11 mouse cellular contexts compared by ENCODE assay signal in genomic region chr4:57733445-57733844, GRCm38 (mm10). TPM values are rescaled to one million over a fixed set of nuclear protein-coding genes. Genes with fewer than 3 reads are reported as not detected.
DNase-seq lines count a peak whose midpoint lies in the region; ATAC-seq and TF ChIP-seq lines count a peak whose summit lies in the region.
"Had no signal": no experiment of that assay in that cellular context is flagged by ENCODE, and none has a peak within 500 bp of the region (broad histone marks: within the 10 kb centered on the region; RNA-seq: fewer than 3 reads in every experiment).

No protein-coding gene starts in this region.

- whole genome bisulfite sequencing in heart, embryonic 13.5 days: 51% methylated on average over 3 of the region's 3 CpGs
- WGBS in heart, adult 2 months: 45% methylated on average over 3 of the region's 3 CpGs
- 85% methylated on average over 3 of the region's 3 CpGs for WGBS in limb, embryonic 10.5 days
- WGBS in hindbrain, embryonic 16.5 days: 78% methylated on average over 3 of the region's 3 CpGs
- WGBS in hindbrain, embryonic 10.5 days: 84% methylated on average over 3 of the region's 3 CpGs

- no peak overlapping the region for H3K4me2 ChIP-seq in heart, embryonic 13.5 days
- no peak overlapping the region for H3K4me2 ChIP-seq in hindbrain, embryonic 16.5 days (ENCODE audit: low read length)
- H3K4me2 ChIP-seq: liver, embryonic 12.5 days had no signal

- H3K9ac ChIP-seq in heart, embryonic 13.5 days: no peak overlapping the region
- H3K9ac ChIP-seq in heart, adult 2 months (ENCODE audit: low read depth, low read length): no peak overlapping the region
- no peak overlapping the region for H3K9ac ChIP-seq in hindbrain, embryonic 16.5 days (ENCODE audit: low read depth, low read length)
- H3K9ac ChIP-seq: liver, embryonic 12.5 days had no signal

- H3K27ac ChIP-seq in heart, embryonic 13.5 days (replicated peaks): peak overlapping the region; percentile 48
- no peak overlapping the region for H3K27ac ChIP-seq in heart, adult 2 months
- 0 out of 2 replicates have a peak overlapping the region, but pooled peaks have one; percentile 40 for H3K27ac ChIP-seq in limb, embryonic 10.5 days
- H3K27ac ChIP-seq in hindbrain, embryonic 16.5 days (ENCODE audit: low read depth, low read length): no peak overlapping the region
- no peak overlapping the region for H3K27ac ChIP-seq in hindbrain, embryonic 10.5 days
- H3K27ac ChIP-seq: liver, embryonic 12.5 days had no signal

- DNase-seq in heart, adult 2 months: no peak
- peak; percentile 37 for DNase-seq in ovary, adult 18-20 months (ENCODE audit: low spot score)
- DNase-seq in ovary, postnatal 10 days (ENCODE audit: low spot score): no peak
- DNase-seq in brain, adult 2 months (ENCODE audit: low read depth, low spot score): peak; percentile 42
- DNase-seq in limb, embryonic 10.5 days (ENCODE audit: low spot score): no peak
- DNase-seq in hindbrain, embryonic 10.5 days (ENCODE audit: low spot score): no peak
- DNase-seq: lung, postnatal 4 days had no signal

- TF ChIP-seq CTCF in heart, adult 2 months (IDR thresholded peaks at IDR 0.05): no peak

- TF ChIP-seq POLR2A in heart, adult 2 months (IDR thresholded peaks at IDR 0.05; ENCODE audit: insufficient read depth, low read depth, low read length): no peak

- no peak overlapping the region for H3K4me3 ChIP-seq in heart, embryonic 13.5 days
- H3K4me3 ChIP-seq in heart, adult 2 months: no peak overlapping the region
- no peak overlapping the region for H3K4me3 ChIP-seq in limb, embryonic 10.5 days
- no peak overlapping the region for H3K4me3 ChIP-seq in hindbrain, embryonic 16.5 days (ENCODE audit: low read length)
- H3K4me3 ChIP-seq in hindbrain, embryonic 10.5 days: no peak overlapping the region
- H3K4me3 ChIP-seq: liver, embryonic 12.5 days had no signal

- H3K36me3 ChIP-seq in heart, embryonic 13.5 days: peaks cover 42% of the 10 kb centered on the region
- H3K36me3 ChIP-seq in heart, adult 2 months (ENCODE audit: control insufficient read depth, insufficient read depth, low read length): no peaks in the 10 kb centered on the region
- H3K36me3 ChIP-seq in limb, embryonic 10.5 days: peaks cover 3% of the 10 kb centered on the region; the same call in 1 of the 2 replicates
- no peaks in the 10 kb centered on the region for H3K36me3 ChIP-seq in hindbrain, embryonic 16.5 days (ENCODE audit: control insufficient read depth, insufficient read depth, low read length)
- no peaks in the 10 kb centered on the region for H3K36me3 ChIP-seq in hindbrain, embryonic 10.5 days
- H3K36me3 ChIP-seq: liver, embryonic 12.5 days had no signal

- H3K4me1 ChIP-seq in heart, embryonic 13.5 days: peaks cover 44% of the 10 kb centered on the region
- H3K4me1 ChIP-seq in heart, adult 2 months (ENCODE audit: control insufficient read depth, insufficient read depth, low read length): peaks cover 11% of the 10 kb centered on the region
- H3K4me1 ChIP-seq in limb, embryonic 10.5 days: peaks cover 28% of the 10 kb centered on the region
- H3K4me1 ChIP-seq in hindbrain, embryonic 16.5 days (ENCODE audit: control insufficient read depth, insufficient read depth, low read depth, low read length): no peaks in the 10 kb centered on the region
- H3K4me1 ChIP-seq in hindbrain, embryonic 10.5 days (replicated peaks): 0 out of 2 replicates have a peak, but pooled peaks cover 2% of the 10 kb centered on the region
- H3K4me1 ChIP-seq: liver, embryonic 12.5 days had no signal

- intact Hi-C loops in heart, adult 2 months (cut with DNase I): no loop called here

- peaks cover 7% of the 10 kb centered on the region for H3K9me3 ChIP-seq in heart, embryonic 13.5 days
- H3K9me3 ChIP-seq in limb, embryonic 10.5 days (replicated peaks): 0 out of 2 replicates have a peak, but pooled peaks cover 3% of the 10 kb centered on the region
- no peaks in the 10 kb centered on the region for H3K9me3 ChIP-seq in hindbrain, embryonic 16.5 days (ENCODE audit: control insufficient read depth, low read length)
- H3K9me3 ChIP-seq in hindbrain, embryonic 10.5 days: no peaks in the 10 kb centered on the region
- H3K9me3 ChIP-seq: liver, embryonic 12.5 days had no signal

- H3K27me3 ChIP-seq in heart, embryonic 13.5 days (replicated peaks): no peaks in the 10 kb centered on the region
- H3K27me3 ChIP-seq in heart, adult 2 months (ENCODE audit: control insufficient read depth, insufficient read depth, low read length): no peaks in the 10 kb centered on the region; the same call in 1 of the 2 replicates
- no peaks in the 10 kb centered on the region for H3K27me3 ChIP-seq in limb, embryonic 10.5 days (ENCODE audit: low read depth, poor library complexity, severe bottlenecking)
- no peaks in the 10 kb centered on the region for H3K27me3 ChIP-seq in hindbrain, embryonic 16.5 days (replicated peaks; ENCODE audit: control insufficient read depth, insufficient read depth, low read length)
- H3K27me3 ChIP-seq in hindbrain, embryonic 10.5 days (ENCODE audit: insufficient read depth, poor library complexity, severe bottlenecking): no peaks in the 10 kb centered on the region
- H3K27me3 ChIP-seq: liver, embryonic 12.5 days had no signal

- no peak for ATAC-seq in heart, embryonic 13.5 days (ENCODE audit: extremely low read depth, insufficient number of reproducible peaks, low FRiP score, low TSS enrichment)
- ATAC-seq in hindbrain, embryonic 16.5 days: no peak
- ATAC-seq: CD4-positive, CD25-positive, alpha-beta regulatory T cell, adult 4 months; liver, embryonic 12.5 days had no signal

- no peaks in the 10 kb centered on the region; the same call in 1 of the 2 replicates for H3K79me2 ChIP-seq in heart, adult 2 months (replicated peaks; ENCODE audit: control insufficient read depth, insufficient read depth, low read length)

- TF ChIP-seq EP300 in heart, adult 2 months (IDR thresholded peaks at IDR 0.05; ENCODE audit: insufficient read depth, low read depth, low read length): no peak

RNA-seq across cellular contexts. Expression of gene Akap2, which starts 16.0 kb away (rescaled TPM):
- 41.3 and 43.1 TPM in 2 replicates for polyA plus RNA-seq in heart, embryonic 13.5 days (2015; fragmentation: Nextera tagmentation; extraction: Ambion mirVana)
- 100 to 1,000 TPM in 1 of 2 experiments, 10 to 100 TPM in 1; 86.4 to 106 TPM for total RNA-seq in heart, adult 2 months (2021)
- polyA plus RNA-seq in heart, adult 2 months (2012; rRNA removed): 72.4 and 95.9 TPM in 2 replicates
- 26.5 and 33.3 TPM in 2 replicates for polyA plus RNA-seq in limb, embryonic 10.5 days (2016; fragmentation: Nextera tagmentation; extraction: Ambion mirVana)
- 11.4 and 13.2 TPM in 2 replicates for polyA plus RNA-seq in hindbrain, embryonic 16.5 days (2015; fragmentation: Nextera tagmentation; extraction: Ambion mirVana)
- 30.2 and 31.8 TPM in 2 replicates for polyA plus RNA-seq in hindbrain, embryonic 10.5 days (2016; fragmentation: Nextera tagmentation; extraction: Ambion mirVana)

Comparison
In these comparisons a context has a peak if more than half of its experiments do, and no peak if none do; other contexts are left out.
1. H3K27ac ChIP-seq: peak in heart, embryonic 13.5 days (single experiment) and limb, embryonic 10.5 days (single experiment); none in heart, adult 2 months (single experiment), hindbrain, embryonic 16.5 days (single experiment) and hindbrain, embryonic 10.5 days (single experiment).
2. DNase-seq: peak in ovary, adult 18-20 months (single experiment) and brain, adult 2 months (single experiment); none in heart, adult 2 months (0 of 2), ovary, postnatal 10 days (single experiment), limb, embryonic 10.5 days (single experiment) and hindbrain, embryonic 10.5 days (single experiment).